Mouse (Mus musculus) lung, adult 18-20 months (tissue): ENCODE data around the gene Spg7.
A peak's percentile ranks its signal among the peaks of the same experiment; 100 is the strongest.
"Not testable (repeated sequence)": the region's sequence is repeated elsewhere in the genome, so short reads cannot be mapped to it uniquely, and the experiment has no call there.

ENCODE experiments used
- DNase-seq, 2 experiments: peaks; one replicate each; pipeline ENCODE4 v3.0.0; 2022; ENCODE audit warnings: mixed read lengths in 2 of 2

Spg7 gene

DNA sequence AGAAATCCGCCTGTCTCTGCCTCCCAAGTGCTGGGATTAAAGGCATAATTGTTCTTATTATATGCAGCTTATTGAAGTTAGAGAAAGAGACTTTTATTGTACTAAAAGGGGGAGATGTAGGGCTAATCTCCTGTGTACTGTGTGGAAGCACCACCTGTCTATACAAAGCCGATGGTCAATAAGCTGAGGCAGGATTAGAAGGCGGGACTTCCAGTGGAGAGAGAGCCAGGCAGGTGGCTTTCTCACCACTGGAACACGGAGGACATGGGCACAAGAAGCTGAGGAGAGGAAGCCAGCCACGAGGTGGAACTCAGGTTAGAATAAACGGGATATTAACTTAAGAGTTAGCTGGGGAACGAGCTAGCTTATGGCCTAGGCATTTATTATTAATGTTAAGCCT is at the start of gene Spg7:
Gene Spg7, plus strand, starts transcription at position 222 of the 400 bp plus-strand sequence.
- DNase-seq: no peak

DNA sequence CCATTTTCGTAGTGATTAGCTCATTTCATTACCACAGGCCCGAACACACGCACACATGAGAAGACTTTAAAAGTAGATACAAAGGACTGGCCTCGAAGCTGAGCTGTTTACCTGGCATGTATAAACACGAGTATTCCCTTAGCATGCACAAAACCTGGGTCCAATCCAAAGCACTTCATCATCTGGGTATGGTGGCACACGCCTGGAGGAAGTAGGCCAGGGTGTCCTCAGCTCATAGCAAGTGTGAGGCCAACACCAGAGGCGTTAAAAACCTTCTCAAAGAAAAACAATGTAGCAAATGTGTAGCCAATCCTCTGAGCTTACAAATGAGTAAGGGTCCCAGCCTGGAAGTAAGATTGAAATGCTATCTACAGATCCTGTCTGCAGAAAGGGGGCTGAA is 48.3 kb upstream of the Spg7 start:
- DNase-seq: peak; percentile 17 to 50

DNA sequence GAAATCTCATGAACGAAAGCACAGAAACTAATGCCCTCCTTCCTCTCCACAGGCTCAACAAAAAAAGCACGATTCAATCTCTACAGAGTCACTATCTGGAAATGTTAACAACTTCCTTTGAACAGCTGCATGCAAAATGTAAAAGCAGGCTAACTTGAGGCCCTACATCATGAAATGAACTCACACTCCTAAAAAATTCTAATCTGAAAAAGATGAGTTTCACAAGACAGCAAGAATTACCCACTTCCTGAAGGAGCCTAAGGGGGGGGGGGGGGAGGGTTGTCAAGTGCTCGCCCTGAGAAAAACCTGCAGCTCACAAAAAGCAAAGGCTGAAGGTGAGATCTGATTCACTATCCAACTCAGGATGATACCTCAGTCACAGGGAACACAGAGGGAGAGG is 47.7 kb upstream of the Spg7 start:
- no peak for DNase-seq

DNA sequence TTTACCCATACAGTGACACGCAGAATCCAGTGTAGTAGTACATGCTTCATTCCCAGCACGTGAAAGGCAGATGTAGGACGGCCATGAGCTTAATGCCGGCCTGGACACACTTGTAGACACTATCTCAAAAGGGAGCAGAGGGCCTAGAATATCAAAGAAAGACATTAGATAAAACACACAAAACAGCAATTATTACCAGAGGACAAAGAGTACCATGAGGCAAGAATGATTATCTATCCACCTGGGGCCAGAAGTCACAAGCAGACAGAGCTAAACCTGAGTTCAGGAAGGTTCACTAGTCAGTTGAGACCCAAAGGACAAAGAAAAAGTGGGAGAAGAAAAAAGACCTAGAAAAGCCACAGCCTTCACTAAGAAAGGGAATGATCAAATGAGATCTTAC is 45.6 kb upstream of the Spg7 start:
- DNase-seq: no peak

DNA sequence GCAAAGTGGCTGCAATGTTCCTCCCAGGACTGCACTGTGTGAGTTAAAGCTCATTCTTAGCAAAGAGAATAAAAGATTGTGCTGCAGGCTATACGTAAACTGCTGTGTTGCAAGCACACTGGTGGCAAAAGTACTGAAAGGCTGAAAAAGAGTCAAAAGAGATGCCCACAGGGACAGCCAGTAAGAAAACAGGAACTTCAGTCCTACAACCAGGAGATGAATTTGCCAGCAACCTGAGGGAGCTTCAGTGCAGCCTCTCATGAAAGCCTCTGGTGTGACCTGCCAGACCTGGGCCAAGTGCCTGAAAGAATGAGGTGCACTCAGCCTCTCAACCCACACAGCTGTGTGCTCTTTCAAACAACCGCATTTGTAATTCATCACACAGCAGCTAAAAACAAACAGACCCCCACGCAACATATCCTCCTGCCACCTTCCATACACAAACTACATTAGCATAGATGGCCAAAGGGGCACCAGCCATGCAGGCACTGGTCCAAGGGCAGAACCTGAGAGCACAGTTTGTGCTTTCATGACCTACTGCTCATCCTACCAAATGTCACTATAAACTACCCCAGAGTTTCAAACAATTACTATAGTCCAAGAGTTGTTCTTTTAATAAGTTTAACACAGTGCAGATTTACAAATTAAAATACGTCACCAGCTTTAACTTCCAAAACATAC is 44.1 kb upstream of the Spg7 start:
- no peak for DNase-seq

DNA sequence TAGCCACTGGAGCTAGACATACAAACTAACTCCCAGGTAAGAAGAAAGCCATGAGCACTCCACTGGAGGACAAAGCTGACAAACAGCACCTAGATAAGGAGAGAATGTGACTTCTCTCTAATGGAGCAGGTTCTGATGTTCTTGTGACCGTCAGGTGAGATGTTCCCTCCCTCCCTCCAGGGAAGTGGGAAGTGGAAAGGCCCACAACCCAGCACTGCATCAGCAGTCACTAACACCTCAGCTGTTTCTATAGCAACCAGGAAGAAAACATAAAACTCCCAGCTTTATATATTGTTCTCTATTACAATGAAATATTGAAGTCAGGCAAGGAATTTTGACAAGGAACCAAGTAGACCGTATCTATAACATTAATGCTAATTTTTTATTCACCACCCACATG is 42.7 kb upstream of the Spg7 start:
- no peak for DNase-seq

DNA sequence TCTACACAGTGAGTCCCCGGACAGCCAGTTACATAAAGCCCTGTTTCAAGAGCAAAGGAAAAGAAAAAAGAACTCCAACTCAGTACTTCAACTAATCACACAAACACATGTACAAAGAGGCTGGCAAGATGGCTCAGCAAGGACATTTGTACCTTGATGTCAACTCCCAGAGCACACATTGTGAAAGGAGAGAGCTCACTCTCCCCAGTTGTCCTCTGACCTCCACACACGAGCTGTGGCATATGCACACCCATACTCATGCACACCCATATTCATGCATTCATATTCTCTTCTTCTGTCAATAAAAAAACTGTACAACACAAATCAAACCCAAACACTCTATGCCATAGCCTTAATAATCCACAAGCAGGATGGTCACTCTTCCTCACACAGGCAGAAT is 41.9 kb upstream of the Spg7 start:
- DNase-seq: no peak

DNA sequence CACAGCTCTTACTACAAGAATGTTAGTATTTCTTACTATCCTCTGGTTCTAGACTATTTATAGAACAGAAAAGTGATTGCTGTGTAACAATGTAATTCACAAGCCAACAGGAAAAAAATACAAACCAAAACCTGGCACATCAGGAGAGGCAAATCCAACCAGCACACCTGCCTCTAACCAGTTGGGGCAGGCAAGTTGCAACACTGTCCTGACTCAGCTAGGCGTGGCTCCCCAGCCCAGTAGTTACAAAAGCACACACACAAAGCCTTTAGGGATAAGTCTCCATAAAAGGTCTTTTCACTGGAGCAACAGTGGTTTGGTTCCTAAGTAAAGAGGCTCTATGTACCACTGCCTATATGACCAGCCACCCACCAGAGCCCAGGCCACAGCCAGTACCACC is 41.5 kb upstream of the Spg7 start:
- peak; percentile 74 to 83 for DNase-seq

DNA sequence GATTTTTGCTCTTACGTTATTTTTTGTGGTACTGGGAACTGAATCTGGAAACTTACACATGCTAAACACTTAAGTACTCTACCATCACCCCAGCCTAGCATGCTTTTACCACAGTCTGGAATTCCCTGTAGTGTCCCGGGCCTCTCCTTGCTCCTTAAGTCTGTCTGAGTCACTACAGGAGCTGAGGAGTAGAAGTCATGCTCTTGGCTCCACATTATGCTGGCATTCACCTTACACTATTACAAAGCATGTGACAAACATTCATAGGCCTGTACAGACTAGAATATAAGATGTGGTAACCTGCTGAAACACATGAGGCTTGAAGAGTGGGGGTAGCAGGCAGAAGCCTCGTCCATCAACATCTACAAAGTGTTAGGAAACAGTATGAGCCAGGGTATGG is 40.0 kb upstream of the Spg7 start:
- DNase-seq: peak; percentile 53 to 56

DNA sequence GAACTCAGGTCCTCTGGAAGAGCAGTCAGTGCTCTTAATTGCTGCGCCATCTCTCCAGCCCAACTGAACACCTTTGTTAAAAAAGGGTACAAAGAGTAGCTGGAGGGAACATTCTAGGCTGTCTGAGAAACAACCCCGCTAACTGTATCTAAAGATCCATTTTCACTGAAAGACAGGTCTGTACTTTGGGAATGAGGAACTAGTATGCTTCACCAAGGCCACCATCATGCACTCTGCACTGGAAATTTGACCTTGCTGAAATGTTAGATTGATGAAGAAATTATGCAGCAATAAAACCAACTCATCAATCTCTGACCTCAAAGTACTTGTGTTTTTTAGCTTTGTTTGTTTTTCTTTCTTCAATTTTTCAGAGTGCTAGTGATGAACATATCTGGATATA is 38.5 kb upstream of the Spg7 start:
- no peak for DNase-seq

DNA sequence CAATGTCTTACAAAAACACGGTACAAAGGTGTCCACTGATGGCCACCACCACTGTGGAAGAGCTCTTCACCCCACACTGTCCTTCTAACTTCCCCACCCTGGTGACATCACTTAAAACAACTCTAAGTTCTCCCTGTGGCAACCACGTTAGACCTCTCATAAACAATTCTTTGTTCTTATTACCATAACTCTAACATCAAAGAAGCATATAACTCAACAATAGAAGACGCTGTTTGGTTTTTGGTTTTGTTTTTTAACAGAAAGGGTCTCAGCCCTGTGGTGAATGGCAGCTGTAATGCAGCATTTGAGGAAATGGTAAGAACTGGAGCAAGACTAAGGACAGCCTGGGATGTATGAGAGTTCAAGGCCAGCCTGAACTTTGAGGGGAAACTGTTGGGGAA is 36.8 kb upstream of the Spg7 start:
- DNase-seq: no peak

DNA sequence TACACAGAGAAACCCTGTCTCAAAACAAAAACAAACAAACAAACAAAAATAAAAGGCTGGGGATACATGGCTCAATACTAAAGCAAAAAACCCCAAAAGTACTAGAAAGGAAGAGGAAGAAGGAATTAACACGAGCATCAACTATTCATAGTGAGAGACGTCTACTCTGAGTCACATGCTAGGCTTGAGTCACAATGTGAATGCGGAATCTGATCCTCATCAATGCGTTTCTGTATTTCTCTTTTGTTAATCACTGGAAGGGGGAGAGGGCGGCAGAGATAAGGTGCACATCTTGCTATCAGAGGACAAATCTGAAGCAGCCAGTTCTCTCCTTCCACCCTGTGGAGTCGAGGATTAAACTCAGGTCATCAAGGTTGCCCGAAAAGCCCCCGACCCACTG is 35.0 kb upstream of the Spg7 start:
- no peak for DNase-seq

DNA sequence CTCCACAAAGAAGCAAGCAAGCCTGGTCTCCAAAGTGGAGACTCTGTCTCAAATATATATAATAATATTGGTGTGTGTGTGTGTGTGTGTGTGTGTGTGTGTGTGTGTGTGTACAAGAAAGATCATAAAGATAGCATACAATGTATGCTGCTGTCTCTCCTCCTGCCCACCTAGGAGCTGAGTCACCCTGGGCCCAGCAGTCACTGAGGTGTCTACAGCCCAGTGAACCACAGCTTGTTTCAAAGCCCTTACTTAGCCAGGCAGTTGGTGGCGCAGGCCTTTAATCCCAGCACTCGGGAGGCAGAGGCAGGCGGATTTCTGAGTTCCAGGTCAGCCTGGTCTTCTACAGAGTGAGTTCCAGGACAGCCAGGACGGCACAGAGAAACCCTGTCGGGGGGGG is 32.7 kb upstream of the Spg7 start:
- not testable (repeated sequence) for DNase-seq

DNA sequence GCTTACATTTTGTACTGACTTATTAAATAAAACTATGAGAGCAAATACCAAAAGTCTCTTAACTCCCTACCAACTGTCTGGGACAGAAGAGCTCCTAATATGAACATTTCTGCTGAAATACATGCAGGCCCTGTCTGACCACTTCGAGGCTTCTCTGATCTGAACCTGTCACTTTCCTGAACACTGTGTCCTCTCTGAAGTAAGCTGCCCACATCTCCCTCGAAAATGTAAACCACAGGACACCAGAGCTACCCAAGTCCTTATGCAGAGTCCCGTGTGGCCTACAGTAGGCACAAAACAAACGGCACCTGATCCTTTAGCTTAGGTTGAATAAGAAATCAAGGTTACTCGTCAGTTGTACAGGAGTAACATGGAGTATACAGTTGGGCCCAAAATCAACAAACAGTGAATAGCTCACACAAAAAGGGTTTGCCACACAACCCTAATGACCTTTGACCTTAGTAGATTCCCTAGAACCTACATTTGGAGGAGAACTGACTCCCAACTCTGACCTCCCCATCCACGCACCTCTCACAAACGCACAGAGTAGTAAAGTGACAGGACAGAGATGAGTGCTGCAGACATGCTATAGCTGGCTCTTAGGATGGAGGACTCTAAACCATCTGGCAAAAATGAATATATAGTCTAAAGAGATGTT is 31.3 kb upstream of the Spg7 start:
- no peak for DNase-seq

DNA sequence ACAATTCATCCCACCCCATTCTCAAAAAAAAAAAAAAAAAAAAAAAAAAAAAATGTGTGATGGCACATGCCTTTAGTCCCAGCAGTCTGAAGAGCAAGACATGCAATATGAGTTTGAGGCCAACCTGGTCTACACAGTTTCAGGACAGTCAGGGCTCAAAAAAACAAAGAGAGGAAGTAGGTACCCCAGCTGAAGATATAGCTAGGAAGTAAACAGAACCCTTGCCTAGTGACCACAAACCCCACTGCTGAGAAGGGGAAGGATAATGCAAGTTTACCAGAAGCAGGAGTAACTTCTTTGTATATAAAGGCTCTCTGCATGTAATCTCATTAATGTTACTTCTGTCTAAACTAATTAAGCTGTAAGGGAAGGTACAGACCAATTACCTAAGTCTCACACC is 30.0 kb upstream of the Spg7 start:
- peak in 1 of 2 experiments; percentile 21 for DNase-seq

DNA sequence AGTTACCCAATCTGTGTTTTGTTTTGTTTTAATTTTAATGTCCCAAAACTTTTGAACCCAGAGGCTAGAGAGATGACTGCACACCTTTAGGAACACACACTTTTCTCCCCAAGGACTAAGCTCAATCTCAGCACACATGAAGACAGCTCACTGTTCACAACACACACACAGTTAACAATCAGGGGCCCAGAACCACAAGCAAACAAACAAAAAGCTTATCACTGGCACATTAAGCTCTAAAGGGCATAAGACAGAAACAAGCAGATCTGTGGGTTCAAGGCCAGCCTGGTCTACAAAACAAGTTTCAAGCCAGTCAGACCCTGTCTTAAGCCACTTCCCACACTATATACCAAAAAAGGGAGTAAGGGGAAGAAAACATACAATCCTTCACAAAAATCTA is 29.3 kb upstream of the Spg7 start:
- DNase-seq: no peak

DNA sequence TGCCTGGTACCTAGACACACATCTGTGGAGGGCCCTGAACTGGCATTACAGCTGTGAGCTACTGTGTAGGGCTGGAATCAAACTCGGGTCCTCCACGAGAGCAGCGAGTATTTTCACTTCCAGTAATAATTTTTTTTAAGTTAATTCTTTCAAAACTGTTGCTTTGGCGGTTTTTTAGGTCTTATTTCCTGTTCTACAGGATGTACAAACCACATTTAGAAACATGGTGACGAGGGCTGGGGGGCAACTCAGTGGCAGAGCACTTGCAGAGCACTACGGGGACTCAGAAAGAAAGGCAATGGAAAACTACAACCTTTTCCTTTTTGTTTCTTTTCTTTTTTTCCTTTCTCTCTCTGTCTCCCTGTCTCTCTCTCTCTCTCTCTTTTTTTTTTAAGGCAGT is 28.6 kb upstream of the Spg7 start:
- DNase-seq: no peak

DNA sequence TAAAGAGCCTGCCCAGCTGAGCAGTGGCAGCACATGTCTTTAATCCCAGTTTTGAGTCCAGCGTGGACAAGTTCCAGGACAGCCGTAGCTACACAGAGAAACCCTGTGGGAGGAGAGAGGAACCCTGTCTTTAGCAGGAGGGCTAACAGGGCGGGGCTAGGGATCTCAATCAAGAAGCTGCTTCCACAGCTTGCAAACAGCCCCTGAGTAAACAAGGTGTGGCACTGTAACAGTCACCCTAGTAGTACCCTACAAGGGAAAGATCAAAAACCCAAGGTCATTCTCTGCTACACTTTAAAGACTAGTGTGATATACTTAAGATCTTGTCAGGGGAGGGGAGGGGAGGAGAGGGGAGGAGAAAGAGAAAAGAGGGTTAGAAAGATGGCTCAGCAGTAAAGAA is 25.8 kb upstream of the Spg7 start:
- DNase-seq: peak in 1 of 2 experiments; percentile 27

DNA sequence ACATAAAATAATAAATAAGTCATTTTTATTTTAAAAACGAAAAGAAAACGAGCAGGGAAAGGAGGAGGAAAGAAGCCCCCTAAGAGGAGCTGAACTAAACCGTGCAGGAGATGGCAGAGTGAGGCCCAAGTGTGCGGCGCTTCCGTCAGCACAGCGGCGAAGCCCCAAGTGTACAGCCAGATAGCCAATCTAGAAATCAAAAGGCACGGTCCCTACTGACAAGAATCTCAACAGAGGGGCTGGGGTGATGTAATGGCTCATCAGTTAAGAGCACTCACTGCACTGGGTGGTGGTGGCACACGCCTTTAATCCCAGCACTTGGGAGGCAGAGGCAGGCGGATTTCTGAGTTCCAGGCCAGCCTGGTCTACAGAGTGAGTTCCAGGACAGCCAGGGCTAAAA is 25.3 kb upstream of the Spg7 start:
- DNase-seq: no peak

DNA sequence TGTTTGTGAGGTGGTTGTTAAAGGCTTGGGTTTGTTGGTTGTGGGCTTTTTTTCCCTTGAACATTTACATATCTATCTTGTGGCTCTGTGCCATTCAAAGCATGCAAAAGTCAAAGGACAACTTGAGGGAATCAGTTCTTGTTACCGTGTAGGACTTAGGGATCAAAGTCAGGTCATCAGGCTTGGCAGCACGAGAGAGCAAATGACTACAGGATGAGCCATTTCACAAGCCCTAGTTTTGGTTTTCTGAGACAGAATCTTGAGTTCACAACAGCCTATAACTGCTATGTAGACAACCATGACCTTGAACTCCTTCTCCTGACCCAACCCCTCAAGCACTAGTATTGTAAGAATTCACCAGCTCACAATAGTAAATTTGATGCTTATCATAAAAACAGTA is 24.4 kb upstream of the Spg7 start:
- no peak for DNase-seq

DNA sequence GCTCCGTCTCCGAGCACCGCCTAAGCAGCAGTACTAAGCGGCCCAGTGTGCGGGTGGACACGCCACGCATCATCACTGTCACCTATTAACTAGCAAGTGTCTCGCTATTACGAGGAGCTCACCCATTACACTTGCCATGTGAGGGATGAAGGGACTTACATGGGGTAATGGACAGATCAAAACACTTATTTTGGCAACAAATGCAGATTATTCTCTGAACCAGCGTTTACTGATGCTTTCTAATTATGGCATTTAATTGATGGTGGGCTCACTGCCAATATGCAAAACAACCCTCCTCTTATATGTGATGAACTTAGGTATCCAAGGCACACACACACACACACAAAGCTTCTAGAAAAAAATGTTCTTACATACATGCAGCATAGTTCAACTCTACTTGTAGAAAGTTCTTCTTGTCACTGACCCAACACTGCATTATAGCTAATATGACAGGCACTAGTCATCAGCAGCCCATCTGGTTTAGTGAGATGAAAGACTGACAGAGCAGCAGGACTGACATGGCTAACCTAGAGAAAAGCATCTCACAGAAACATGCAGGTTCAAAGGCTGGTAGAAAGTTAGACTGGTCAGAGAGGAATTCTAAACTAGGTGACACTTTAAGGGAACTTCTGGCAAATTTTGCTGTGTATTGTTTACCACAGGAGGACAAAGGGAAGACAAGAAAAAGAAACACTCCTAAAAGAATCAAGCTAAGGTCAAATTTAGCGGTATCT is 23.2 kb upstream of the Spg7 start:
- DNase-seq: no peak

DNA sequence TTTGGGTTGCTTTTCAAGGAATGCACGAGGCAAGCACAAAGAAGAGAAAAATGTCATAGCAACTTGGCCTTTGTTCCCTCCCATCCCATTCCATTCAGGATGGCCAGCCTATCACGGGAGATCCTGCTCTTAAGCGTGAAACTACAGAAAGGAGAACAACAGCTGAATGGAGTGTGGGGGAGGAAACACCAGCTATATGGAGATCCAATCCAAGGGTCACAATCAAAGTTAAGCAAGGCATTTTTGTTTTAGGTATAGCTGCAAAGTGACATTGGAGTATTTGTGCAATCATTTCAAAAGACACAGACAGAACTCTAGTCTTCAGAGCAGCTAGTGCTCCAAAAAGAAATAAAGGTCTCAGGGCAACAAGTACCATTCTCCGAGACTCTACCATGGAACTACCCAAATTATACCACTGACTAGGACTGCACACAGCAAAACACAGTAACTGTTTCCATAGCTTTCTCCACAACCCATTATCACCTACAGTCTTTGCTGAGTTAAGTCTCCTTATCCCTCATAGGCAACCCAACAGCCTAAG is 22.6 kb upstream of the Spg7 start:
- peak in 1 of 2 experiments; percentile 21 for DNase-seq

DNA sequence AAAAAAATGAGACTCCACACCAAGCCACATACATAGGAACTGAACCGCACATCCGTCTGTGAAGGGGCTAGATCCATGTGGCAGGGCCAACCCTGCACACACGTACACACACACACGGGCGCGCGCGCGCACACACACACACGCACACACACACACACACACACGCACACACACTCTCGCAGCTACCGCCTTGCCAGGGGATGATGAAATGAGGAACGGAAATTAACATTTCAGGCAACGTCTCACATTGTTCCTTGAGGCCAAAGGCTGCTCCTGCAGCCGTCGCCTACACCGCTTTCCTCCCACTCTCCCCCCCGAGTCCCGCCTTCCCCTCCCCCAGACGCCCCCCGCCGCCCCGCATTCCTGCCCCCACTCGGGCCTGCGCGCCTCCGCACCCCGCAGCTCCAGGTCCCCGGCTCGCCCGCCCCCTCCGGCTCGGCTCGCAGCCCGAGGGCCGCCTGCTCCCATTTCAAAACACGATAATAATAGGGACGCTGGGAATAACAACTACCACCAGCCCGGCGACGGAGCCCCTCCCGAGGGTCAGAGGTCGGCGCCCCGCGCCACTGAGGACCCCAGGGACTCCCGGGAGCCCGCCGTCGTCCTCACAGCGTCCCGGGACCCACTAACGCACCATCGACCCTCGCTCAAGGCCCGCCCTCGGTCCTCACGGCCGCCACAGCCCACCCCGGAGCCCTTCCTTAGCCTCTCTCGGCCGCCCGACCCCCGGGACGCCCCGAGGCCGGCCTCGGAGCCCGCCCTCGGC is 21.6 kb upstream of the Spg7 start:
- DNase-seq: peak; percentile 71 to 72
